In the genomic region with DNA sequence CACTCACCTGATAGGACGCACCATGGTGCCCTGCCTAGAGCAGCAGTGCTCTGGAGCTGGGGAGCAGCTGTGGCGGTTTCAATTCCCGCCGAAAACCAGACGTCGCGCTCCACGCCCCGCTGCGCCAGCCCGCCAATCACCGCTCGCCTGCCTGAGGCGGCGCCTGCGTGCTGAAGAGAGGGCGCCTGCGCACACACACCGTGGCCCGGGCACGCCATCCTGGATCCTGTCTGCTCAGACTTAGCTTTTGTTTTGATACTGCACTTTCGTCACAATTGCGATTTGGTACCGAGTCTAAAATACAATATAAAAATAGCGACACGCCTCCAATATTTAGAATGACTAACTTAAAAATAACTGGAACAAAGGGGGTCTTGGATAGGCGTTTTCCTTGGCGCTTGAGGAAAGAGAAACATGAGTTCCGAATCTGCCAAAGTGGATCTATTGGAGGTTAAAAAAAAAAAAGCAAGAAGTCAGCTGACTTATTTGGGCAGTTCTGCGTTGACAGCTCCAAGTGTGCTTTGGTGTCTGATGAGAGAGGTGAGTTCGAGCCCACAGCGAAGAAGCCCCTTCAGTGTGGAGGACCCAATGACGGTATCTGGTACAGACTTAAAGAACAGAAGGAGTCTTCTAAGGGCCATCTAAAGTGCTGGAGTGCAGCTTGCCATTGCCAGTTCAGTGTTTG, we compare ENCODE assay signal across 8 mouse cellular contexts. TPM values are rescaled to one million over a fixed set of nuclear protein-coding genes. Genes with fewer than 3 reads are reported as not detected.
A peak's percentile ranks its signal among the peaks of the same experiment; 100 is the strongest.
DNase-seq lines count a peak whose midpoint lies in the region; ATAC-seq and TF ChIP-seq lines count a peak whose summit lies in the region.

A gene (minus strand): TSS at position 101 of the 685 bp plus-strand sequence.
A gene (plus strand): TSS at position 476 of the 685 bp plus-strand sequence.

- H3K9me3 ChIP-seq in hindbrain, embryonic 10.5 days = no peaks in the 10 kb centered on the region
- H3K9me3 ChIP-seq in lung, postnatal 0 days (ENCODE audit: low read length) = no peaks in the 10 kb centered on the region

- peaks cover 21% of the 10 kb centered on the region for H3K36me3 ChIP-seq in hindbrain, embryonic 10.5 days
- H3K36me3 ChIP-seq in lung, postnatal 0 days (ENCODE audit: insufficient read depth, low read length) = 0 out of 2 replicates have a peak, but pooled peaks cover 4% of the 10 kb centered on the region

- under 1% methylated on average over 33 of the region's 33 CpGs for WGBS in hindbrain, embryonic 10.5 days
- under 1% methylated on average over 32 of the region's 33 CpGs for WGBS in lung, postnatal 0 days

- H3K4me3 ChIP-seq in hindbrain, embryonic 10.5 days = peak within 1 kb of the TSS; percentile 93
- H3K4me3 ChIP-seq in lung, postnatal 0 days (ENCODE audit: low read depth, low read length) = peak within 1 kb of the TSS; percentile 47

- no peak for TF ChIP-seq CTCF in lung, postnatal 0 days (IDR thresholded peaks at IDR 0.05)

- DNase-seq in MN1 (ENCODE audit: low spot score) = peak; percentile 96
- DNase-seq in cerebellum, adult 9-10 months = peak; percentile 95
- peak; percentile 95 for DNase-seq in hindbrain, embryonic 10.5 days (ENCODE audit: low spot score)
- DNase-seq in layer of hippocampus, adult 9-11 months = peak; percentile 96
- peak; percentile 98 for DNase-seq in lung, postnatal 0 days (ENCODE audit: low spot score)
- peak; percentile 90 for DNase-seq in ovary, postnatal 14 days (ENCODE audit: low spot score)
- peak; percentile 96 for DNase-seq in thymus, postnatal 14 days

- peak; percentile 98 for ATAC-seq in frontal cortex, adult (ENCODE audit: low TSS enrichment)
- ATAC-seq in lung, postnatal 0 days = peak; percentile 100

- peaks cover 34% of the 10 kb centered on the region for H3K4me1 ChIP-seq in hindbrain, embryonic 10.5 days (replicated peaks)
- H3K4me1 ChIP-seq in lung, postnatal 0 days (ENCODE audit: insufficient read depth, low read depth, low read length) = peaks cover 10% of the 10 kb centered on the region

- TF ChIP-seq EP300 in lung, postnatal 0 days (IDR thresholded peaks at IDR 0.05) = 0 out of 2 replicates have a peak, but pooled peaks have one; percentile 48

- no peaks in the 10 kb centered on the region for H3K27me3 ChIP-seq in hindbrain, embryonic 10.5 days (ENCODE audit: insufficient read depth, poor library complexity, severe bottlenecking)
- no peaks in the 10 kb centered on the region for H3K27me3 ChIP-seq in lung, postnatal 0 days (replicated peaks; ENCODE audit: insufficient read depth, low read length)

- H3K27ac ChIP-seq in hindbrain, embryonic 10.5 days = peak within 1 kb of the TSS; percentile 92
- H3K27ac ChIP-seq in lung, postnatal 0 days (ENCODE audit: low read length) = peak within 1 kb of the TSS; percentile 27; the same call in 1 of the 2 replicates

- peak within 1 kb of the TSS; percentile 51; the same call in 1 of the 2 replicates for H3K9ac ChIP-seq in lung, postnatal 0 days (replicated peaks; ENCODE audit: low read depth)

- H3K4me2 ChIP-seq in lung, postnatal 0 days (replicated peaks; ENCODE audit: low read depth, low read length) = peak within 1 kb of the TSS; percentile 77

RNA-seq across cellular contexts. Expression of the first gene that starts in this region (rescaled TPM):
- polyA plus RNA-seq in hindbrain, embryonic 10.5 days (2016; fragmentation: Nextera tagmentation; extraction: Ambion mirVana) = 70.6 and 72.8 TPM in 2 replicates
- 5.3 and 7.5 TPM in 2 replicates for polyA plus RNA-seq in lung, postnatal 0 days (2015; fragmentation: Nextera tagmentation; extraction: Ambion mirVana)

RNA-seq across cellular contexts. Expression of the second gene that starts in this region (rescaled TPM):
- 15.1 and 17.2 TPM in 2 replicates for polyA plus RNA-seq in hindbrain, embryonic 10.5 days (2016; fragmentation: Nextera tagmentation; extraction: Ambion mirVana)
- polyA plus RNA-seq in lung, postnatal 0 days (2015; fragmentation: Nextera tagmentation; extraction: Ambion mirVana) = 12.3 and 13.7 TPM in 2 replicates

Comparison
In these comparisons a context has a peak if more than half of its experiments do, and no peak if none do; other contexts are left out.
1. Peak in every context shown above with its lines: DNase-seq, ATAC-seq, H3K4me3 ChIP-seq and H3K27ac ChIP-seq.